Mouse (Mus musculus) stomach, embryonic 16.5 days (tissue): Measurements from ENCODE around the gene Sorbs1. TPM values are rescaled to one million over a fixed set of nuclear protein-coding genes. Genes with fewer than 3 reads are reported as not detected.
A peak's percentile ranks its signal among the peaks of the same experiment; 100 is the strongest.

Experiments
- ATAC-seq: fragments of 200-750 bp; cut with Nextera tagmentation; 2 replicates; pipeline ENCODE4 v1.8.0; 2017; ENCODE audit warnings: moderate number of reproducible peaks, moderate TSS enrichment; ENCODE audit not compliant: insufficient read depth, low FRiP score
- H3K27ac ChIP-seq: fragments of 300-500 bp; sonication (generic); 2 replicates; pipeline ENCODE4 v1.5.1; 2014; ENCODE audit warnings: low read length
- H3K27me3 ChIP-seq: fragments of 300-500 bp; sonication (generic); 2 replicates; pipeline ENCODE4 v1.6.1; 2014; ENCODE audit warnings: low read length, control low read depth, mixed read lengths; ENCODE audit not compliant: control insufficient read depth, insufficient read depth
- H3K36me3 ChIP-seq: fragments of 300-500 bp; sonication (generic); 2 replicates; pipeline ENCODE4 v1.6.1; 2014; ENCODE audit warnings: low read length; ENCODE audit not compliant: control insufficient read depth, insufficient read depth
- H3K4me1 ChIP-seq: fragments of 300-500 bp; sonication (generic); 2 replicates; pipeline ENCODE4 v1.6.1; 2014; ENCODE audit warnings: low read length, control low read depth, mixed read lengths; ENCODE audit not compliant: control insufficient read depth, insufficient read depth
- H3K4me2 ChIP-seq: fragments of 300-500 bp; sonication (generic); 2 replicates; pipeline ENCODE4 v1.6.1; 2014; ENCODE audit warnings: low read depth, low read length, mixed read lengths
- H3K4me3 ChIP-seq: fragments of 300-500 bp; sonication (generic); replicated peaks from 2 replicates; pipeline ENCODE4 v1.5.1; 2014; ENCODE audit warnings: mild to moderate bottlenecking, low read length
- H3K9ac ChIP-seq: fragments of 300-500 bp; sonication (generic); 2 replicates; pipeline ENCODE4 v1.6.1; 2014; ENCODE audit warnings: low read length
- H3K9me3 ChIP-seq: fragments of 300-500 bp; sonication (generic); replicated peaks from 2 replicates; pipeline ENCODE4 v1.6.1; 2016; ENCODE audit warnings: low read length, control low read depth; ENCODE audit not compliant: control insufficient read depth
- WGBS: fragments of 180-500 bp; shearing (Covaris S2); extraction: QIAGEN DNeasy Blood & Tissue Kit; methylation state at CpG from one replicate; pipeline ENCODE4 v1.1.7; 2014; 5-methylcytosine and 5-hydroxymethylcytosine counted together
- polyA plus RNA-seq: library from polyadenylated mRNA; unstranded; fragments of >200 nt; fragmentation: Nextera tagmentation; extraction: Ambion mirVana; gene quantifications from 2 replicates; pipeline ENCODE4 v1.2.1, GENCODE M21; 2015

Sorbs1 gene
- polyA plus RNA-seq, 1 experiment from 2014 or later: 106 TPM

DNA sequence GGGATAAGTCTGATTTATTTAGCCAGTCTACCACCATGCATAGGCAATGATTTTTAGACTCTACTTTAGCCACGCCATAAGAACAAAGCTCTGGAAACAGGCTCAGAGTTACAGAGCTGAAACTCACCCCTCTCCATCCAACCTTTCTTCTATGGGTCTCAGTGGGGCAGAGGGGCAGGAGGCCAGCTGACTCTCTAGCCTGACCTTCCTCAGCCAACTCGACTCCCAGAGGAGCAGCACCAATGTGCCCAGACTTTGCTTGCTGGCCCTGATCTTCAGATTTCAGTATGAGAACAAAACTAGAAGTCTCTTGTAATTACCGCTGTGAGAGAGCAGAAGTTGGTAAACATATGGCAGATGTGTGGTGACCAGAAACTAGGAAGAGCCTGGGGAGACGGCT lies 134.5 kb downstream of the Sorbs1 start:
- Histone ChIP-seq H3K9ac (no peak overlapping the region), H3K9me3 (no peaks in the 10 kb centered on the region), H3K27ac (no peak overlapping the region), H3K4me3 (no peak overlapping the region), H3K27me3 (no peaks in the 10 kb centered on the region), H3K36me3 (no peaks in the 10 kb centered on the region), H3K4me2 (no peak overlapping the region), H3K4me1 (no peaks in the 10 kb centered on the region; the same call in 1 of the 2 replicates)
- no peak for ATAC-seq
- WGBS: 84% methylated on average over 4 of the region's 4 CpGs

DNA sequence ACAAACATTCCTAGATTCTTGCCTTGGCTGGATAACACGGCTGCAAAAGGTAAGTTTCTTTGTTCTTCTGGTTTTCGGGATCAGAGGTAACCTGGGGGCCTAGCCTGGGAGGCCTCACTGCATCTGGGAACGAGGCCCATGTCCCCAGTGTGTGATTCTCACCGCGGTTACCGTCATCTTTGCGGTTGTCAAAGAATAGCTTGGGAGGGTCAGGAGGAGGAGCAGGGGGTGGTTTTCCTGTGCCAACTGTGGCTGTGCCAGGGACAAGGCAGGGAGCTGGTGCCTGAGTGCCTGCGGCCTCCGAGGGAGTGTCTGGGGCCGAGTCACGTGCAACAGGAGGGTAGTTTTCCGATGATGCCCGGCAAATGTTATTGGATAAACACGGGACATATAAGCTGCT lies 135.9 kb downstream of the Sorbs1 start:
- no peaks in the 10 kb centered on the region; the same call in 1 of the 2 replicates for H3K4me1 ChIP-seq
- no peak overlapping the region for H3K9ac ChIP-seq
- WGBS: 80% methylated on average over 14 of the region's 14 CpGs
- ATAC-seq: no peak
- H3K9me3 ChIP-seq: no peaks in the 10 kb centered on the region
- no peaks in the 10 kb centered on the region for H3K27me3 ChIP-seq
- H3K4me3 ChIP-seq: no peak overlapping the region
- no peak overlapping the region for H3K27ac ChIP-seq
- H3K4me2 ChIP-seq: no peak overlapping the region
- H3K36me3 ChIP-seq: no peaks in the 10 kb centered on the region

DNA sequence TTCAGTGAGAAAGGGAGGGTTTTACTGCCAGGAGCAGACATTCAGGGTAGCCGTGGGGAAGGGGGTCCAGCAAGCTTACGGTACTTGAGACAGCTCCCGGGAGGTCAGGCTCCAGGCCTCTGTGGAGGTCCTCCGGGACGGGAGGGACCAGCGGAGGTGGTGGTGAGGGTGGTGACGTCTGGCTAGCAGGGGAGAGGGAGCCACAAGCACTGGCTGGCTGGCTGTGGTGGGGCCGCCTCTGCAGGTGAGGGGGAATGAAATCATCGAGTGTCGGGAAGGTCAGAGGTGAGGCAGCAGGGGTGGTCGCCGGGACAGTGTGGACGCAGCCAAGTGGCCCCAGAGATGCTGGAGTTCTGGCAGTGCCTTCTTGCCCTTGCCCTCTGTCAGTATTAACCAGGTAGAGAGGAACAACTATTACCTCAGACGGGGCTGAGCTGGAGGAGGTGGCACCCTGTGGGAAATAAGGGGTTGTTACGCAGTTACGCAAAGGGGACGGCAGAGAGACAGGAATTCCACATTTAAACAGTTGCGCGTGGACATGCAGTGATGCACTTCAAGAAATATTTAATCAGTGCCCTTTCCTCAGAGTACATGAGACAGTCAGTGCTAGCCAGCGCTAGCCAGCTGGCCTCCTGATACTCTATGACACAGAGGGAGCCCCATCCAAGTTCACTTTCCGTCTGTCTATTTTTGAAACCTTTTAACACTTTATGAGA lies 136.9 kb downstream of the Sorbs1 start:
- no peaks in the 10 kb centered on the region; the same call in 1 of the 2 replicates for H3K4me1 ChIP-seq
- ATAC-seq: no peak
- no peak overlapping the region for H3K27ac ChIP-seq
- 64% methylated on average over 21 of the region's 21 CpGs for WGBS
- no peak overlapping the region for H3K4me2 ChIP-seq
- no peaks in the 10 kb centered on the region for H3K9me3 ChIP-seq
- H3K4me3 ChIP-seq: no peak overlapping the region
- H3K27me3 ChIP-seq: no peaks in the 10 kb centered on the region
- H3K36me3 ChIP-seq: no peaks in the 10 kb centered on the region
- no peak overlapping the region for H3K9ac ChIP-seq

DNA sequence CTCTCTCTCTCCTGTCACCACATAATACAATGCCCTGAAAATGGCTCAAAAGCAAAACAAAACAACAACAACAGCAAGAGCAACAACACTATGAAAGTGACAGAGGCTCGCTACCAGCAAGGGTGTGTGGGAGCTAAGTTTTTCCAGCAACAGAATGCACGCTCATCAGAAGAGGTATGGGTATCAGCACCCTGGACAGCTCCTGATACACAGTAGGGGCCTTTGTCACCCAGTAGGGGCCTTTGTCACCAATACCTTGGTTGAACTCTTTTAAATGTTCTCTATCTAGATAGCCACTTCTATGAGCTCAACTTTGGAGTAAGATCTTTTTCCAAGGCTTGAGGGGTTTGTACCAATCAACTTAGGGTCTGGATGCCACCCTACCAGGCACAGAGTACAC lies 138.9 kb downstream of the Sorbs1 start:
- H3K4me2 ChIP-seq: no peak overlapping the region
- ATAC-seq: no peak
- WGBS: 94% methylated on average over 2 of the region's 2 CpGs

DNA sequence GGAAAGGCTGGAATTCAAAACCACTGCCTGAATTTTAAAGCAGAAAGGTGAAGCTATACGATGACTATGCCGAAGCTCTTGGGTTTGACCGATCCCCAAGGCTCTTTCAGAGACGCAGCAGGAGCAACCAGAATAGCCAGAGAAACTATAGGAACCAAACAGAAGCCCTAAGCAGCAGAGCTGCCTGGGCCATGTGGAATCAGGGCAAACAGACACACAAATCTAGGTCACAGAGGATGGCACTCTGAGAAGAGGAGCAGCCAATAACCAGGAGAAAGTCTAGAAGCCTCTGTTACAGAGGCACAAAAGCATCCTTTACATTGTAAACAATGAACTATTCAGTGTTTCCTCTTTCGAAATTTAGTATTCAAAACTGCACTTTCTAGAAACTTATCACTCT lies 140.9 kb downstream of the Sorbs1 start:
- Histone ChIP-seq H3K9ac (no peak overlapping the region), H3K4me2 (no peak overlapping the region), H3K36me3 (no peaks in the 10 kb centered on the region), H3K27ac (no peak overlapping the region), H3K27me3 (no peaks in the 10 kb centered on the region), H3K4me3 (no peak overlapping the region), H3K4me1 (peaks cover 16% of the 10 kb centered on the region; the same call in 1 of the 2 replicates), H3K9me3 (no peaks in the 10 kb centered on the region)
- ATAC-seq: no peak
- WGBS: 93% methylated on average over 5 of the region's 5 CpGs

More for the DNA sequence above, 138.9 kb downstream of the Sorbs1 start:
- Histone ChIP-seq H3K27me3 (no peaks in the 10 kb centered on the region), H3K9ac (no peak overlapping the region), H3K36me3 (no peaks in the 10 kb centered on the region), H3K27ac (no peak overlapping the region), H3K9me3 (no peaks in the 10 kb centered on the region), H3K4me3 (no peak overlapping the region), H3K4me1 (peaks cover 14% of the 10 kb centered on the region)

DNA sequence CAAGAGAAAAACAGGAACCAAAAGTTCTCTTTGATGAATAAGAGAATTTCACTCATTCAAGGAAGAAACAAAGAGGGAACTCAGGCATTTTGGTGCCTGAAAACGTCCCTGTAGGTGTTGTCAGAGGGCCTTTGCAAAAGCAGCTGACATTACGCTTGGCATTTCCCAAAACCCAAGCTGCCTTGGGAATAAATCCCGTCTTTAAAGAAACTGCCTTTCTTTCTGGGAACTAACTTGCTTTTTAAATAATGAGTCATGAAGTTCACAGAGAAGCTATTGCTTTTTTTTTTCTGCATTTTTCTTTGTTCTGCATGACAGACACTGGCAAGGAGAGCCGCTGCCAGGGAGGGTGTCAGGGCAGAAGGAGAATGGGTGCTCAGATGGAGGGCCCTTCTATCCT lies 141.7 kb downstream of the Sorbs1 start:
- H3K27ac ChIP-seq: no peak overlapping the region
- no peak overlapping the region for H3K9ac ChIP-seq
- no peak overlapping the region for H3K4me2 ChIP-seq
- no peaks in the 10 kb centered on the region for H3K9me3 ChIP-seq
- peaks cover 16% of the 10 kb centered on the region; the same call in 1 of the 2 replicates for H3K4me1 ChIP-seq
- no peak overlapping the region for H3K4me3 ChIP-seq
- no peaks in the 10 kb centered on the region for H3K36me3 ChIP-seq
- no peak for ATAC-seq
- 63% methylated on average over 4 of the region's 4 CpGs for WGBS
- H3K27me3 ChIP-seq: no peaks in the 10 kb centered on the region

DNA sequence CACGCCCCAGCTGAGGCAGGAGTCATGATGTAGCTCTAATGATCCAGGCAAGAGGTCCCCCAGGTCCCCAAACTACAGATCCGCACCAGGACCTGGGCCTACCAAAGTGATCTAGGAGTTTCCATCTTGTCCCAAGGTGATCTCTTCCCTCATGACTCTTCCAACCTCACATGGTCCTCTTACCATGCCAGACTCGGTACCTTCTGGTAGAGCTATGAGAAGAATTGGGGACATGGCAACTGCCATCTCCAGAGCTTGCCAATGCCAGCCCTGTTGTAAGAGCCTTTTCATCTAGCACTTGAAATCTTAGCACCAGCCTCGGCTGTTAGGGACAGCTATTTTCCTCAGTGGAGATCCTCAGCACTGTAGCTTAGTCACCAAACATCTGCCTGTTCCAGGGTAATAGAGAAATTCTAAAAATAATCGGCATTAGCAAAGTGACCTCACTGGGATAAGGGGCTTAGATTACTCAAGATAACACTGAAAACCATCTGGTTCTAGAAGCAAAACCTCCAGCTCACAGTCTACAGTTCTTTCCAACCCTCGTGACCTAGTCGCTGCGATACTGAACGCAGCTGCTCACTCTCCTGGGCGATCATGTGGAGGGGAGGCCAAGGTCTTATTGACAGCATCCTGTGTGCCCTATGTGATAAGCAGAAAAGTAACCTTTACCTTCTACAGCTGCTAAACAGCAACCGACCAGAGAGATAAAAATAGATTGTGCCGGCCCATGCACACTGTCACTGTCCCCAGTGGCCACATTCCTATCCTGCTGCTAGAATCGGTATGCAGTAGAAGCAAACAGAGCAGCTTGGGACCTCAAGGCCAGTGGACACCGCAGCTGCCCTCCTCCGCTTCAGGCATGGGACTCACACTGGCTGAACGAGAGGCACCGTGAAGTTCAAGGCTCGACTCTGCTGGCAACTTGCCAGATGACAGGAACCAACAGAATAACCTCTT lies 143.4 kb downstream of the Sorbs1 start:
- H3K9me3 ChIP-seq: no peaks in the 10 kb centered on the region

DNA sequence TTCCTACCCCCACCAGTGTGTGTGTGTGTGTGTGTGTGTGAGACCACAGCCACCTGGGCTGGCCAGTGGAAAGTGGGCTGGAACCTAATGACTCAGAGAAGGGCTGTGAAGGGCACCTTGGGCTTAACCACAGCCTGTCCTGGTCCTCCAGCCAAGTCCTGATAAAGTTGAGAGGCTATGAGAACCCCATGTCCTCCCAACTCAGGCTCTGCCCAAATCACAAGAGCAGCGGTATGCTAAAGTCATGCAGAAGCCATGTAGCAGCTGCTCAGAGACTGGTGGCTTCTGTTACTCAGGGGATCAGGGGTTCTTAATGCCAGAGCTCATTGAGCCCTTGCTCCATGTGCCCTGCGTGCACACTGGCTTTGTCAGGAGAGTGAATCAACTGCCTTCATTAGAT lies 145.1 kb downstream of the Sorbs1 start:
- Histone ChIP-seq H3K27ac (no peak overlapping the region), H3K4me2 (no peak overlapping the region), H3K4me1 (peaks cover 23% of the 10 kb centered on the region), H3K36me3 (peaks cover 2% of the 10 kb centered on the region; the same call in 1 of the 2 replicates), H3K9ac (no peak overlapping the region), H3K4me3 (no peak overlapping the region), H3K9me3 (no peaks in the 10 kb centered on the region), H3K27me3 (no peaks in the 10 kb centered on the region)
- no peak for ATAC-seq
- 92% methylated on average over 2 of the region's 2 CpGs for WGBS

More for the DNA sequence above, 143.4 kb downstream of the Sorbs1 start:
- no peak overlapping the region for H3K4me3 ChIP-seq
- peak overlapping the region; percentile 62 for H3K27ac ChIP-seq
- ATAC-seq: peak; percentile 80
- peak overlapping the region; percentile 3; the same call in 1 of the 2 replicates for H3K9ac ChIP-seq
- H3K27me3 ChIP-seq: no peaks in the 10 kb centered on the region
- 43% methylated on average over 18 of the region's 18 CpGs for WGBS
- peaks cover 23% of the 10 kb centered on the region for H3K4me1 ChIP-seq
- H3K4me2 ChIP-seq: no peak overlapping the region
- no peaks in the 10 kb centered on the region for H3K36me3 ChIP-seq
